Mouse (Mus musculus) embryonic facial prominence, embryonic 11.5 days (tissue): ENCODE data around the gene Kctd6. TPM values are rescaled to one million over a fixed set of nuclear protein-coding genes. Genes with fewer than 3 reads are reported as not detected.

Experiments
- ATAC-seq: fragments of 200-750 bp; cut with Nextera tagmentation; replicated peaks from 2 replicates; pipeline ENCODE4 v1.8.0; 2017; ENCODE audit warnings: low read depth; ENCODE audit not compliant: insufficient number of reproducible peaks, low FRiP score, low TSS enrichment
- DNase-seq: peaks from one replicate; pipeline ENCODE4 v3.0.0-alpha.2; 2015; ENCODE audit warnings: low spot score
- H3K27ac ChIP-seq: fragments of 300-500 bp; sonication (generic); replicated peaks from 2 replicates; pipeline ENCODE4 v1.5.1; 2014; ENCODE audit warnings: mild to moderate bottlenecking, low read depth, low read length, control low read depth
- H3K27me3 ChIP-seq: fragments of 300-500 bp; sonication (generic); 2 replicates; pipeline ENCODE4 v1.6.1; 2014; ENCODE audit warnings: mild to moderate bottlenecking, low read length, moderate library complexity, mixed read lengths; ENCODE audit not compliant: control insufficient read depth, insufficient read depth
- H3K36me3 ChIP-seq: fragments of 300-500 bp; sonication (generic); replicated peaks from 2 replicates; pipeline ENCODE4 v1.6.1; 2014; ENCODE audit warnings: low read depth, mild to moderate bottlenecking, low read length, moderate library complexity, mixed read lengths; ENCODE audit not compliant: control insufficient read depth, insufficient read depth
- H3K4me1 ChIP-seq: fragments of 300-500 bp; sonication (generic); 2 replicates; pipeline ENCODE4 v1.6.1; 2014; ENCODE audit warnings: low read length, mixed read lengths; ENCODE audit not compliant: control insufficient read depth, insufficient read depth
- H3K4me2 ChIP-seq: fragments of 300-500 bp; sonication (generic); 2 replicates; pipeline ENCODE4 v1.6.1; 2014; ENCODE audit warnings: low read depth, mild to moderate bottlenecking, control low read depth, low read length, moderate library complexity
- H3K4me3 ChIP-seq: fragments of 300-500 bp; sonication (generic); 2 replicates; pipeline ENCODE4 v1.5.1; 2014; ENCODE audit warnings: low read depth, low read length, control low read depth
- H3K9ac ChIP-seq: fragments of 300-500 bp; sonication (generic); replicated peaks from 2 replicates; pipeline ENCODE4 v1.6.1; 2014; ENCODE audit warnings: mild to moderate bottlenecking, control low read depth, low read length
- H3K9me3 ChIP-seq: fragments of 300-500 bp; sonication (generic); replicated peaks from 2 replicates; pipeline ENCODE4 v1.6.1; 2016; ENCODE audit warnings: mild to moderate bottlenecking, low read length, inconsistent platforms, mixed read lengths; ENCODE audit not compliant: control insufficient read depth
- WGBS: fragments of 180-500 bp; shearing (Covaris S2); extraction: QIAGEN DNeasy Blood & Tissue Kit; methylation state at CpG from one replicate; pipeline ENCODE4 v1.1.7; 2014; 5-methylcytosine and 5-hydroxymethylcytosine counted together
- polyA plus RNA-seq: library from polyadenylated mRNA; unstranded; fragments of >200 nt; fragmentation: Nextera tagmentation; extraction: Ambion mirVana; gene quantifications from 2 replicates; pipeline ENCODE4 v1.2.1, GENCODE M21; 2014

Kctd6 gene
- polyA plus RNA-seq, 1 experiment from 2014 or later, result 14.1 TPM

DNA sequence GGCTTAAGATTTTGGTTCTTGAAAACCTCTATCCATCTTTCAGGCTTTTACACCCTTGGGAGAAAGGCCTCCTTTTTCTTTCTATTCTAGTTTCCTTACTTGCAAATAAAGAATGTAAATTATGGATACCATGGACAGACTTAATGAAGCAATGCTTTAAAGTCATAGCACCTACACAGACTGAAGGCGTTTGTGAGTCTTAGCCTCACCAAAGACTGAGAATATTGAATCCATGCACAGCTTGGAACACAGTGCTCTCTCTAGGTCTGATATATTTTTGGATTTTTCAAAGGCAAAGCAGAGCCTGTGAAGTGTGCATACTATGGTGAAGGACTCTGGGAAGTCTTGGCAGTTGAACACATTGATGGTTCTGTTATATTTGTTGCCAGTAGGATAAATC lies 35.3 kb downstream of the Kctd6 start:
- DNase-seq (no peak), ATAC-seq (no peak)
- Histone ChIP-seq H3K4me3 (no peak overlapping the region), H3K4me2 (no peak overlapping the region), H3K36me3 (no peaks in the 10 kb centered on the region), H3K27me3 (no peaks in the 10 kb centered on the region), H3K9me3 (no peaks in the 10 kb centered on the region), H3K4me1 (no peaks in the 10 kb centered on the region), H3K27ac (no peak overlapping the region), H3K9ac (no peak overlapping the region)
- WGBS, result 88% methylated on average over 1 of the region's 1 CpGs

DNA sequence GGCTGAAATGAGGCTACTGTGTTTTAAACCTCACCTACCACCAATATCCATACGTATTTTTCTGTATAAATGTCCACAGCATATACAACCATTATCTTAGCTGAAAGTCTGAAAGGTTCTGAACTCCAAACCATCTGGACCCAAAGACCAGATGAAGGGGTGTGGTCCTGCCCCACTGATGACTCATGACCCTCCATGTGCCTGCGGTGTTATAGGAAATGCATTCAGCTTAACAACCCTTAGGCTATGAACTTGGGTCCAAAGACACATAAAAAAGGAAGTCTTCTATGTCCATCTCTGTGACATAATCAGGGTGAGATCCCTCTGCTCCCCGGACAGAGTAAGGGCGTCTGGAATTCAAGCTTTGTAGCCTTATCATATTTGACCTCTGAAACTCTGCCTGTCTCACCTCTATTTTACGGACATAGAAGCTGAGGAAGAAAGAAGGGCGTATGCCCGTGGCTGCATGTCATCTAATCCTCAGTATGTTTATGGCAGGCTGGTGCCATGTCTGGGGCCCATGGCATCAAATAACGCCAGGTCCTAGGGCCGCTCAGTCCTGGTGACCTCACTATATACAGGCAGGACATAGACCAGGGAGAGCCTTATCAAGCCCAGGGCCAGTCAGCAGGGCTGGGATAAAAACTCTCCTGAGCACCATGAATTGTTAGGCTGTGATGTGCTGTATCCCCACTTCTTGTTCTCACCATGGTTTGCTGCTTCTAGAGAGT lies 36.4 kb downstream of the Kctd6 start:
- no peak overlapping the region for H3K9ac ChIP-seq
- H3K4me2 ChIP-seq, result no peak overlapping the region
- H3K36me3 ChIP-seq, result no peaks in the 10 kb centered on the region
- no peaks in the 10 kb centered on the region for H3K27me3 ChIP-seq
- no peak for DNase-seq
- no peaks in the 10 kb centered on the region for H3K4me1 ChIP-seq
- WGBS, result 82% methylated on average over 9 of the region's 9 CpGs
- no peak for ATAC-seq
- no peak overlapping the region for H3K27ac ChIP-seq
- no peaks in the 10 kb centered on the region for H3K9me3 ChIP-seq
- no peak overlapping the region for H3K4me3 ChIP-seq

DNA sequence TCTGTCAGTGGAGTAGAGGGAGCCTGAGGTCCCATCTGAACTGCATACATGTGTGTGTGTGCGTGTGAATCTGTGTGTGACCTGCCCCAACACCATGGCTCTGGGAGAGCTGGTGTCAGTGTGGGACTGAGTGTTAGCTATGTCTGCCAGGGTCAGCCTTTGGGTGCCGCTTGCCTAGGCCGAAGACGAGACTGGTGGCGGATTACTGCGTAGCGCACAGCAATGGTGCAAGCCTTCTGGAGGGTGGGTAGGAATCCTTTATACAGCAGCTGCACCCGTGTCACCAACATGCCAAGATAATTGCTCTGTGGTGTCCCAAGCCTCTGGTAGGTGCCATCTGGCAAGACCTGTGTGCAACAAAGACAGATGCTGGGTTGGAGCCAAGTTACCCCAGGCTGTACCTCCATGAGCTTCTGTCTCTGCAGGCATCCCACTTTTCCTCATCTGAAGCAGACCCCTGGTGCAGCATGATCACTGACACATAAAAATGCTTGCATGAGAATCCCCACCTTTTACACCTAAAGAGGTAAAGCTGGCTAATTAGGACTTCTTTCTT lies 37.5 kb downstream of the Kctd6 start:
- no peak for ATAC-seq
- H3K27ac ChIP-seq, result no peak overlapping the region
- no peak overlapping the region for H3K4me3 ChIP-seq
- no peaks in the 10 kb centered on the region for H3K36me3 ChIP-seq
- H3K9me3 ChIP-seq, result no peaks in the 10 kb centered on the region
- no peaks in the 10 kb centered on the region for H3K27me3 ChIP-seq
- no peak overlapping the region for H3K4me2 ChIP-seq
- WGBS, result 93% methylated on average over 8 of the region's 8 CpGs
- H3K9ac ChIP-seq, result no peak overlapping the region
- no peak for DNase-seq
- H3K4me1 ChIP-seq, result no peaks in the 10 kb centered on the region

DNA sequence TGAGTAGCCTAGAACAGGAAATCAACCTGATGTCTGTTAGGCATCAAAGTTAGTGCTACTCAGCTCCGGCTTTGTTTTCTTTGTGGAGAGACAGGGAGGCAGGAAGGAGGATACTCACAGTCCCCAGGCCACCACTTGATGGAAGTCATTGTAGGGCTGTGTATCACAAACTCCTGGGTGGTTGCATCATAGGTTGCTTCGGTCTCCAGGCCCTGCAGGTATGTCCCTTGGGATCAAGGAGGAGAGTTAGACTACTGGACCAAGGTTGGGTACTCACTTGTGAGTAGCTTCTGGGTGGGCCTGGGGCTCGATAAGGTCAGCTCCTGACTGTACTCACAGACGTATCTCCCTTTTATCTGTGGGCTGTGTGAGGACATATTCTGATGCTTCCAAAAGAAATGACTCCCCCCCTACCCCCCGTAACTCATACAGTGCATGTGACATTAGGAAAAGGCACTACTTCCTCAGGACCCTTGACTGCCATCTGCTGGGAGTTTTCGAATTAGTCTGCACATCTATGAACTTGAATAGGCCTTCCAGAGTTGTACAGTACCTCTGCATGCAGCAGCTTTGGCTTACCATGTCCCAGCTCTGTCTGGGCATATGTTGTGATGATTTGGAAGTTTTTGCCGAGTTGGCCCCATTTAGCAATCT lies 41.3 kb downstream of the Kctd6 start:
- Histone ChIP-seq H3K4me1 (no peaks in the 10 kb centered on the region), H3K9ac (no peak overlapping the region), H3K4me2 (no peak overlapping the region), H3K9me3 (no peaks in the 10 kb centered on the region), H3K4me3 (no peak overlapping the region), H3K27ac (no peak overlapping the region), H3K36me3 (no peaks in the 10 kb centered on the region), H3K27me3 (no peaks in the 10 kb centered on the region)
- DNase-seq (peak; percentile 67), ATAC-seq (no peak)
- WGBS, result 68% methylated on average over 7 of the region's 7 CpGs

DNA sequence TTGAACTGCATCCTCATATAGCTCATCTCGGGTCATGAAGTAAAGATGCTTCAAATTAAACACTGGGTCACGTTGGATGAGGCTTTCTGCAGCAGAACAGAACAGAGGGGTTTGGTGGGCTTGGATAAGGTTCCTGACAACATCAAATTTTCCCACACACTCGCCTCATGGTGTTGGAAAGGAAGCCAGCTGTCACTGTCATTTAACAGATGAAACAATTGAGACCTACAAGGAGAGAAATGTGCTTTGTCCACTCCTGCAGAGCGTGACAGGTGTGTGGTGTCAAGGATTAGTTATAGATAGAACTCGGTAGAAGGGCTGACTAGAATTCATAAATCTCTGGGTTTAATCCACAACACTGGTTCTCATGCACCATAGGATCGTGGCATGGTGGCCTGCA lies 42.1 kb downstream of the Kctd6 start:
- no peaks in the 10 kb centered on the region for H3K36me3 ChIP-seq
- H3K9ac ChIP-seq, result no peak overlapping the region
- DNase-seq (no peak), ATAC-seq (no peak)
- no peak overlapping the region for H3K4me3 ChIP-seq
- no peaks in the 10 kb centered on the region for H3K27me3 ChIP-seq
- H3K27ac ChIP-seq, result no peak overlapping the region
- H3K9me3 ChIP-seq, result no peaks in the 10 kb centered on the region
- H3K4me1 ChIP-seq, result no peaks in the 10 kb centered on the region
- WGBS, result 71% methylated on average over 6 of the region's 6 CpGs
- H3K4me2 ChIP-seq, result no peak overlapping the region

DNA sequence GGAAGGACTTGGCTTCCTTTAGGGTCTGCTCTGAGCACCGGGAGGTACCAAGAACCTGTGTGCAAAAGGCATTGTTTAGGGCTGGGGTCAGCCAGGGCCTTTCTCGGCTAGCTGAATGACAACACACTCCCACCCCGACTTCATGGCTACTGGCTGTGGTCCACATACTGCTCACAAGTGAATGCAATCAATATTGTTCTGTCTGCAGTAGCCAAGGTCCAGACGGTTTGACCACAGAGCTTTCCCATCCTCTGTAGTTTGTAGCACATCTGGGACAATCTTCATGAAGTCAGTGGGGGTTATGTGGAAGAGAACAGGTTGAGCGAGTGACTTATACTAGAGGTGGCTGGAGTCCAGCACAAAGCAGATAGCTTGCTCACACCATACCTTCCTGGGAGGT lies 42.9 kb downstream of the Kctd6 start:
- H3K9ac ChIP-seq, result no peak overlapping the region
- 75% methylated on average over 5 of the region's 5 CpGs for WGBS
- H3K4me1 ChIP-seq, result no peaks in the 10 kb centered on the region
- no peaks in the 10 kb centered on the region for H3K27me3 ChIP-seq
- H3K27ac ChIP-seq, result no peak overlapping the region
- no peak overlapping the region for H3K4me2 ChIP-seq
- no peak overlapping the region for H3K4me3 ChIP-seq
- no peaks in the 10 kb centered on the region for H3K36me3 ChIP-seq
- no peak for ATAC-seq
- DNase-seq, result no peak
- no peaks in the 10 kb centered on the region for H3K9me3 ChIP-seq

DNA sequence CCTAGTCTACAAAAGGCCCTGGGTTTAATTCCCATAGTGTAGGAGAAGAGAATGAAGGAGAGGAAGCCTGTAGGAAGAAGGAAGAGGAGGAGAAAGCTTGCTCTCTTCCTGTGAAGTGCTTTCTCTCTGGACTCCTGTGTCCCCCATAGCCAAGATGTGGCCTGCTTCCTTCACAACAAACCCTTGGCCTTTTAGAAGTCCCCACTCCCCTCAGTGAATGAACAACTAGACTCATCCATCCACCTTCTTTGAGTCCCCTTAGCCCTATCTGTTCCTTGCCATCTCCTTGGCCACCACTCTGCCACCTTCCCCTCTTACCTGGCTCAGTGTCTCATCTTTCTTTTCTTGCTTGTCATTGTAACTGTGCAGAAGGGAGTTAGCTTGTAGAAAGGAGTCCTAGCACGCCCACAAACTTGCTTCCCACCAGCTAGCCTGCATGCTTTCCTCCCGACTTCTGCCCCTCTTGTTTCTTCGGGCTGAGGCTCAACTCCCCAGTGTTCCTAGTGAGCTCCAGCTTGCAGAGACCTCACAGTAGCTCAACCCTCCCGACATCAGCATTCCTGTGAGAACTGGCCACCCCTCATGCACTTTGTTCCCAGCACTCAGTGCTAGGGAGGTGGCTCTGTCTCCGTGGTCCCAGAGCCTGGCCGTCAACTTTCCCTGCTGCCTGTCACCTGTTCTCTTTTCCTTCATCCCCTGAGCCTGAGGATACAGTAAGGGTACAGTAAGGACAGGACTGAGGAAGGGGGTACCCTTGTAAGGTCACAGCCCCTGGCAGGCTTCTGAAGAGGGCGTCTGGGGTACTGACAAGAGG lies 43.8 kb downstream of the Kctd6 start:
- ATAC-seq (no peak; the same call in 1 of the 2 replicates), DNase-seq (no peak)
- Histone ChIP-seq H3K27ac (no peak overlapping the region), H3K4me2 (no peak overlapping the region), H3K27me3 (no peaks in the 10 kb centered on the region), H3K9me3 (no peaks in the 10 kb centered on the region), H3K4me1 (no peaks in the 10 kb centered on the region), H3K4me3 (no peak overlapping the region), H3K9ac (no peak overlapping the region), H3K36me3 (no peaks in the 10 kb centered on the region)
- WGBS, result 45% methylated on average over 7 of the region's 7 CpGs

DNA sequence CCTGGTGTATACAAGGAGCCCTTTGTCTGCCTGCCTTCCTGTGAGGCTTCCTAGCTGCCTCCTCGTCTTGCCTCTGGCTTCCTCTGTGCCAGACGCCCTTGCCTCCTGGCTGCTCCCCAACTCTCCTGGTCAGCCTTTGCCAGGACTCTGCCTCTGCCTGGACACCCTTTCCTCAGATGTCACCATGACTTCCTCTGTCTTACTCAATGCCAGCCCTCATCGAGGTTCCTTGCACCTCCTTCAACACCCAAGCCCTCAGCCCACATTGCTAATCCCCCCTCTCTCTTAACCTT lies 44.3 kb downstream of the Kctd6 start:
- no peak overlapping the region for H3K4me3 ChIP-seq
- ATAC-seq, result no peak
- H3K4me1 ChIP-seq, result no peaks in the 10 kb centered on the region
- no peaks in the 10 kb centered on the region for H3K27me3 ChIP-seq
- no peak overlapping the region for H3K27ac ChIP-seq
- no peak for DNase-seq
- no peak overlapping the region for H3K4me2 ChIP-seq
- H3K36me3 ChIP-seq, result no peaks in the 10 kb centered on the region
- H3K9me3 ChIP-seq, result no peaks in the 10 kb centered on the region
- 25% methylated on average over 3 of the region's 3 CpGs for WGBS
- no peak overlapping the region for H3K9ac ChIP-seq
